Mouse (Mus musculus): ENCODE measurements around the gene Gtf3c4. TPM values are rescaled to one million over a fixed set of nuclear protein-coding genes. Genes with fewer than 3 reads are reported as not detected.

Gtf3c4 gene
- total and polyA plus RNA-seq, 2 experiments from 2014 or later = 4.0 to 26.4 TPM

DNA sequence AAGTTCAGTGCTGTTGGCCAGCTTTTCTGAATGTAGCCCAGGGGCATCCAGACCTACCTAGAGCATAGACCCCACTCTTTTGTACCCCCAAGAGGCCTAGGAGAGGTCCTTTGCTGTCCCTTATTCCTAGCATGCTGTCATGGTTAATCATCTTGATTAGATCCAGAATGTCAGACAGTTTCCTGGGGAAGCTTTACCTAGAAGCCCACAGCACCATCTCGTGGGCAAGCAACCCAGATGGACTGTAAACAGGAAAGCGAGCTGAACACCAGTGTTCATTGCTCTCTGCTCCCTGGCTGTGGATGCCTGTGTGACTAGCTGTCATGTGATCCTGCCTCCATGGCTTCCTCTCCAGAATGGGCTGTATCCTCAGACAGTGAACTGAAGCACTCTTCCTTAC is 63.4 kb downstream of the Gtf3c4 start:
- Histone ChIP-seq H3K9ac (replicated peaks; ENCODE audit: low read depth, low read length) (no peak overlapping the region), H3K4me2 (ENCODE audit: low read depth, low read length) (no peak overlapping the region), H3K9me3 (replicated peaks; ENCODE audit: control insufficient read depth, low read length) (no peaks in the 10 kb centered on the region), H3K27ac (ENCODE audit: low read depth) (no peak overlapping the region), H3K27me3 (ENCODE audit: control insufficient read depth, insufficient read depth, low read length) (no peaks in the 10 kb centered on the region), H3K36me3 (replicated peaks; ENCODE audit: control insufficient read depth, insufficient read depth, low read length) (no peaks in the 10 kb centered on the region), H3K4me1 (ENCODE audit: control insufficient read depth, insufficient read depth) (peaks cover 5% of the 10 kb centered on the region; the same call in 1 of the 2 replicates), H3K4me3 (ENCODE audit: low read depth, low read length) (no peak overlapping the region)
- WGBS = 68% methylated on average over 2 of the region's 2 CpGs
- DNase-seq (ENCODE audit: low spot score) = no peak
- ATAC-seq (ENCODE audit: insufficient read depth, low read depth) = no peak
- no peak for TF ChIP-seq CTCF (IDR thresholded peaks at IDR 0.05; ENCODE audit: low read depth)
- no peak for TF ChIP-seq EP300 (IDR thresholded peaks at IDR 0.05; ENCODE audit: low read depth)

DNA sequence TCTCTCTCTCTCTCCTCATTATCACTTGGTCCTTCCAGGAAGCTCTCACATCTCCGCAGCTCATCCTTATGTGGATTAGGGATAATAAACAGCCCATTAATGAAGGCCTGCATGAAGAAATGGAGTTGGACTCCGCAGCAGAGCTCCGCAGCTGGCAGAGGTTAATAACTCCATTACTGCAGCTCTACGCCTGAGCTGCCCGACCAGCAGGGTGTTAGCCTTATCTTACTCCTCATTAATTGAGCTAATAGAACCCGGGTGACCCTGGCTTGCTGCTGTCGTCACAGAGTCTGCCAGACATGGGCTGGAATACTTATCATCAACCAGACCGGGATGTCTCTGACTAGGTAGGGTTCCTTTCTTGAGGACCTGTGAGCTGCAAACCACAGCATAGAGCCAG is 66.1 kb downstream of the Gtf3c4 start:
- DNase-seq (ENCODE audit: low spot score) (no peak), ATAC-seq (ENCODE audit: insufficient read depth, low read depth) (no peak)
- no peak for TF ChIP-seq CTCF (IDR thresholded peaks at IDR 0.05; ENCODE audit: low read depth)
- no peak for TF ChIP-seq EP300 (IDR thresholded peaks at IDR 0.05; ENCODE audit: low read depth)
- WGBS = 49% methylated on average over 8 of the region's 8 CpGs
- Histone ChIP-seq H3K4me3 (ENCODE audit: low read depth, low read length) (no peak overlapping the region), H3K4me1 (ENCODE audit: control insufficient read depth, insufficient read depth) (peaks cover 11% of the 10 kb centered on the region; the same call in 1 of the 2 replicates), H3K27ac (ENCODE audit: low read depth) (no peak overlapping the region), H3K9me3 (replicated peaks; ENCODE audit: control insufficient read depth, low read length) (no peaks in the 10 kb centered on the region), H3K9ac (replicated peaks; ENCODE audit: low read depth, low read length) (no peak overlapping the region), H3K4me2 (ENCODE audit: low read depth, low read length) (no peak overlapping the region), H3K27me3 (ENCODE audit: control insufficient read depth, insufficient read depth, low read length) (no peaks in the 10 kb centered on the region), H3K36me3 (replicated peaks; ENCODE audit: control insufficient read depth, insufficient read depth, low read length) (no peaks in the 10 kb centered on the region)

Other genes with a start within 250 kb of the Gtf3c4 start
- not detected in 2 replicates for gene Gfi1b, start 218.4 kb downstream of the Gtf3c4 start, total RNA-seq (2014; rRNA removed; ENCODE audit: low replicate concordance)
- 0.23 TPM in 1 of 2 replicates, not detected in the other for gene Gfi1b, start 218.4 kb downstream of the Gtf3c4 start, polyA plus RNA-seq (2015; fragmentation: Nextera tagmentation; extraction: Ambion mirVana)
- gene Tsc1, start 199.1 kb downstream of the Gtf3c4 start, total RNA-seq (2014; rRNA removed; ENCODE audit: low replicate concordance) = 12.8 and 14.6 TPM in 2 replicates
- 7.2 and 7.7 TPM in 2 replicates for gene Tsc1, start 199.1 kb downstream of the Gtf3c4 start, polyA plus RNA-seq (2015; fragmentation: Nextera tagmentation; extraction: Ambion mirVana)
- gene Spaca9, start 140.6 kb downstream of the Gtf3c4 start, total RNA-seq (2014; rRNA removed; ENCODE audit: low replicate concordance) = not detected in 2 replicates
- 0.66 and 1.2 TPM in 2 replicates for gene Spaca9, start 140.6 kb downstream of the Gtf3c4 start, polyA plus RNA-seq (2015; fragmentation: Nextera tagmentation; extraction: Ambion mirVana)
- not detected in 2 replicates for gene Ak8, start 140.2 kb downstream of the Gtf3c4 start, total RNA-seq (2014; rRNA removed; ENCODE audit: low replicate concordance)
- gene Ak8, start 140.2 kb downstream of the Gtf3c4 start, polyA plus RNA-seq (2015; fragmentation: Nextera tagmentation; extraction: Ambion mirVana) = 0.37 and 0.59 TPM in 2 replicates
- gene Ddx31, start within 50 bp of the Gtf3c4 start, total RNA-seq (2014; rRNA removed; ENCODE audit: low replicate concordance) = 2.1 and 9.3 TPM in 2 replicates
- 4.1 TPM in 2 replicates for gene Ddx31, start within 50 bp of the Gtf3c4 start, polyA plus RNA-seq (2015; fragmentation: Nextera tagmentation; extraction: Ambion mirVana)
- not detected in 2 replicates for gene Barhl1, start 76.3 kb upstream of the Gtf3c4 start, total RNA-seq (2014; rRNA removed; ENCODE audit: low replicate concordance)
- gene Barhl1, start 76.3 kb upstream of the Gtf3c4 start, polyA plus RNA-seq (2015; fragmentation: Nextera tagmentation; extraction: Ambion mirVana) = not detected in 2 replicates
- gene Cfap77, start 214.7 kb upstream of the Gtf3c4 start, total RNA-seq (2014; rRNA removed; ENCODE audit: low replicate concordance) = not detected in 2 replicates
- 0.11 and 0.18 TPM in 2 replicates for gene Cfap77, start 214.7 kb upstream of the Gtf3c4 start, polyA plus RNA-seq (2015; fragmentation: Nextera tagmentation; extraction: Ambion mirVana)
- 1.6 and 2.8 TPM in 2 replicates for gene Ttf1, start 219.9 kb upstream of the Gtf3c4 start, total RNA-seq (2014; rRNA removed; ENCODE audit: low replicate concordance)
- gene Ttf1, start 219.9 kb upstream of the Gtf3c4 start, polyA plus RNA-seq (2015; fragmentation: Nextera tagmentation; extraction: Ambion mirVana) = 3.3 and 3.7 TPM in 2 replicates